Mouse (Mus musculus): ENCODE measurements around the gene Slc9a6. TPM values are rescaled to one million over a fixed set of nuclear protein-coding genes. Genes with fewer than 3 reads are reported as not detected.

Gene Slc9a6
- polyA plus RNA-seq, 1 experiment from 2014 or later, result 6.0 TPM

DNA sequence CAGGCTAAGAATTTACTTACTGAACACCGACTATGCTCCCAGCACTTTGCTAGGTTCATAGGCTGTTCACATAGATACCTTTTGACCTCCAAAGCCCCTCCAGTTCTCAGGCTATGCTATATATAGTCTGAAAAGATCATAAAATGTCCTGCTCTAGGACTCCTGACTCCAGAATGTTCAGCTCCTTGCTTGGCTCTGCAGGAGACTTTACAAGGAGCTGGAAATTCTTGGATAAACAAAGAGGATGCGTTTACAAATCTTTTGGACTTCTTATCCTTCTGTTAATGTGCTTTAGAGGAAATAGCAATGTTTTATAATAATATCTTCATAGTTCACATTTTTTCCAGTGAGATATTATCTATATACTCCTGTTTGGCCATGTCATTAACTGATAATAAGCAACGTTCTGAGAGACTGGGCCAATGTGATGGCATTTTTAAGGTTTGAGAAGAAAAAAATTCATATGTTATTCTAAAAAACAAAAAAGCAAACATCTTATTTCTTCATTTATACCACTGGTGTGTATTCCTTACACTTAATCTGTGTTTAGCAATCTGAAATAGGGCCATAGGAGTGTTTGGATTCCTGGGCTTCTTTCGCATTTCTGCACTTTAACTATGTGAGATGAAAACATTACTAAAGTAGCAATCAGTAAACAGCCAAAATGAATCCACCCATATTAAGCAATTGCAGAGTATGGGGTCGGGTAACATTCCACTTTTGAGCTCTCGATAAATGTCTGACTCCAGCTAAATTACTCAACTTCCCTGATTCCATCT lies 99.2 kb downstream of the Slc9a6 start:
- Histone ChIP-seq H3K4me3 (no peak overlapping the region), H3K9ac (no peak overlapping the region), H3K36me3 (no peaks in the 10 kb centered on the region), H3K4me2 (no peak overlapping the region), H3K27ac (no peak overlapping the region), H3K27me3 (replicated peaks) (no peaks in the 10 kb centered on the region), H3K9me3 (replicated peaks) (no peaks in the 10 kb centered on the region), H3K4me1 (no peaks in the 10 kb centered on the region)
- no peak for ATAC-seq
- WGBS (ENCODE audit: insufficient replicate concordance), result 51% methylated on average over 6 of the region's 6 CpGs

DNA sequence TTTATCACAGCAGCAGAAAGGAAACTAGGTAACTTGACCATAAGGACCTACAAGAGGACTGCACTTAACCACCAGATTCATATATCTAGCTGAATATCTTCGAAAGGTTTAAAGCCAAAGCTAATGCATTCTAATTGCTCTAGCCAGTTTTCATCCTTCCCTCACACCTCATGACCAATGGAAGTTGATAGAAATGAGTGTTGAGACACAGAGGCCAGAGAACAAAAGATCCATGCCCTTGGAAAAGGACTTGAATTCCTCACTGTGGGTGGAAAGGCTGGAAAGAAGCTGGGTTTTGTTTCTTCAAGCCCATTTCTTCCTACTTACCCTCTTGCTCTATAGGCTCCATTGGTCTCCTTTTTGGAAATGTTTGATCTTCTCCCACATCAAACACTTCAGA lies 101.0 kb downstream of the Slc9a6 start:
- 88% methylated on average over 1 of the region's 1 CpGs for WGBS (ENCODE audit: insufficient replicate concordance)
- H3K27me3 ChIP-seq (replicated peaks), result no peaks in the 10 kb centered on the region

DNA sequence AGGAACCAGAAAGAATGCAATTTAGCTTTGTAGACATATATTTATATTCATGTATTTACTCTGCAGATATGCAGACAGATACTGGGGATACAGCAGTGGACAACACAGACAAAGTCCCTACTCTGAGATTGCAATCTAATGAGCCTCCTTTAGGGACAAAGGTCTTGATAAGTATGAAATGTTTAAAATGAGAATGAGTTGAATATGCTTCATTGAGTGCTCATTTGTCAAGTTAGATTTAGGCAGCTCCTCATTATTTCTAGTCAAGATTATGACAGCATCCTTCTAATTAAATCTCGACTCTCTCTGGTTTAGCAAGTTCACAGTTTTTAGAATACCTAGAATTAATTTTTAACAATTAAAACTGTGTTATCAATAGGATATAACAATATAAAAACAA lies 103.1 kb downstream of the Slc9a6 start:
- H3K27me3 ChIP-seq (replicated peaks), result no peaks in the 10 kb centered on the region
- H3K4me2 ChIP-seq, result no peak overlapping the region
- 43% methylated on average over 1 of the region's 1 CpGs for WGBS (ENCODE audit: insufficient replicate concordance)
- H3K9ac ChIP-seq, result no peak overlapping the region
- no peak for ATAC-seq
- H3K4me3 ChIP-seq, result no peak overlapping the region
- H3K36me3 ChIP-seq, result no peaks in the 10 kb centered on the region
- no peaks in the 10 kb centered on the region for H3K9me3 ChIP-seq (replicated peaks)
- H3K27ac ChIP-seq, result no peak overlapping the region
- no peaks in the 10 kb centered on the region for H3K4me1 ChIP-seq

More for the DNA sequence above, 101.0 kb downstream of the Slc9a6 start:
- H3K4me1 ChIP-seq, result no peaks in the 10 kb centered on the region
- no peak for ATAC-seq
- H3K9me3 ChIP-seq (replicated peaks), result no peaks in the 10 kb centered on the region
- no peaks in the 10 kb centered on the region for H3K36me3 ChIP-seq
- H3K27ac ChIP-seq, result no peak overlapping the region
- H3K4me2 ChIP-seq, result no peak overlapping the region
- H3K4me3 ChIP-seq, result no peak overlapping the region
- no peak overlapping the region for H3K9ac ChIP-seq

Small RNA genes within 50 kb of the gene (microRNA-seq; reads per million reads assigned to microRNA genes)
- 4.2 reads per million, percentile 6 among the genes with 10 or more reads in this experiment for gene Mir5116

Other genes starting within 250 kb of the Slc9a6 start
- gene Smim10l2a, start 235.2 kb upstream of the Slc9a6 start, polyA plus RNA-seq (2016; fragmentation: Nextera tagmentation; extraction: Ambion mirVana), result 0.83 and 1.0 TPM in 2 replicates
- gene Gm2174, start 161.8 kb upstream of the Slc9a6 start, polyA plus RNA-seq (2016; fragmentation: Nextera tagmentation; extraction: Ambion mirVana), result 1.0 TPM in 1 of 2 replicates, not detected in the other
- gene Ints6l, start 154.9 kb upstream of the Slc9a6 start, polyA plus RNA-seq (2016; fragmentation: Nextera tagmentation; extraction: Ambion mirVana), result 43.6 and 43.9 TPM in 2 replicates
- gene Gm10477, start 85.0 kb upstream of the Slc9a6 start, polyA plus RNA-seq (2016; fragmentation: Nextera tagmentation; extraction: Ambion mirVana), result not detected in 2 replicates
- gene Gm648, start 60.2 kb upstream of the Slc9a6 start, polyA plus RNA-seq (2016; fragmentation: Nextera tagmentation; extraction: Ambion mirVana), result not detected in 2 replicates
- 14.1 and 14.6 TPM in 2 replicates for gene Mmgt1, start 11.7 kb upstream of the Slc9a6 start, polyA plus RNA-seq (2016; fragmentation: Nextera tagmentation; extraction: Ambion mirVana)
- gene Fhl1, start 122.0 kb downstream of the Slc9a6 start, polyA plus RNA-seq (2016; fragmentation: Nextera tagmentation; extraction: Ambion mirVana), result 12.4 and 13.5 TPM in 2 replicates
- gene Map7d3, start 212.6 kb downstream of the Slc9a6 start, polyA plus RNA-seq (2016; fragmentation: Nextera tagmentation; extraction: Ambion mirVana), result 1.0 and 1.4 TPM in 2 replicates